Mouse (Mus musculus): ENCODE results near the gene Abtb2.

DNA sequence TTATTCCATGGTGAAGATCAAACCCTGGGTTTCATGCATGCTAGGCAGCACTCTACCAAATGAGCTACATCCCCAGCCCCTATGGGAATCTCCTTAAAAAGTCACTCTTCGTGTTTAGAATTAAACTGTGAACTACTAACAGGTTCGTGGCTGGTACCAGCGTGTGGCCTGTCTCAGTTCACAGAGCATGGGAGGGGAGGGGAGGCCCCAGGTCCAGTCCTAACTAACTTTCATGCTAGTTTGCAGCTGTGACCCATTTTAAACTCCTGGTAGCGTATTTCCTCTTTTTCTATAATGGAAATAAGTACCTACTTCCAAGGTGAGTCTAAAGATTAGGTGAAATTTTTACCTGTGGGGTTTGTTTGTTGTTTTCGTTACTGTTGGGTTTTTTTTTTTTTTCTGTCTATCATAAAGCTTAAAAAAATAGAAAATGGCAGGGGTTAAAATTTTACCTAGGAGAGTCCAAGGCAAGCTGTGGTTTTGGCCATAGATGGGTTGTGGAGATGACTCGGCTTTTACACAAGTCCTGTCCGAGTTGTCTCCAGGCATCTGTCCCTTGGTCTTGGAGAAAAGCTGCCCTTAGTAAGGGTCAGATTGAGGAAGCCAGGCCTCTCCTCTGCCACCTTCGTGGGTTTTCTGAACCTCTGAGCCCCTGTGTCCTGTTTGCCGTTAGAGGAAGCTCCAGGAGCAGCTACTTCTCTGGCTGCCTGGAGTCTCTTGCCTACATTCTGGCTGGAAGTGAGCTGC is 114.4 kb downstream of the Abtb2 start:
- no peak for TF ChIP-seq EP300 (IDR thresholded peaks at IDR 0.05; ENCODE audit: insufficient read depth, low read depth, low read length)
- TF ChIP-seq CTCF (IDR thresholded peaks at IDR 0.05; ENCODE audit: low read depth, low read length): no peak
